Mouse (Mus musculus) hindbrain, embryonic 13.5 days (tissue): ENCODE data around the gene Tob2. TPM values are rescaled to one million over a fixed set of nuclear protein-coding genes. Genes with fewer than 3 reads are reported as not detected.

Source experiments
- ATAC-seq: fragments of 200-750 bp; cut with Nextera tagmentation; 2 replicates; pipeline ENCODE4 v1.8.0; 2017; ENCODE audit warnings: moderate TSS enrichment; ENCODE audit not compliant: low FRiP score
- H3K27ac ChIP-seq: fragments of 300-500 bp; sonication (generic); 2 replicates; pipeline ENCODE4 v1.5.1; 2015; ENCODE audit warnings: inconsistent platforms, mild to moderate bottlenecking, moderate library complexity
- H3K27me3 ChIP-seq: fragments of 300-500 bp; sonication (generic); 2 replicates; pipeline ENCODE4 v1.6.1; 2015; ENCODE audit warnings: mild to moderate bottlenecking, inconsistent platforms
- H3K36me3 ChIP-seq: fragments of 300-500 bp; sonication (generic); 2 replicates; pipeline ENCODE4 v1.6.1; 2015; ENCODE audit warnings: mild to moderate bottlenecking, inconsistent platforms
- H3K4me1 ChIP-seq: fragments of 300-500 bp; sonication (generic); replicated peaks from 2 replicates; pipeline ENCODE4 v1.6.1; 2015; ENCODE audit warnings: inconsistent platforms
- H3K4me2 ChIP-seq: fragments of 300-500 bp; sonication (generic); 2 replicates; pipeline ENCODE4 v1.6.1; 2015; ENCODE audit warnings: inconsistent platforms, mild to moderate bottlenecking, moderate library complexity
- H3K4me3 ChIP-seq: fragments of 300-500 bp; sonication (generic); 2 replicates; pipeline ENCODE4 v1.5.1; 2015; ENCODE audit warnings: mild to moderate bottlenecking, inconsistent platforms
- H3K9ac ChIP-seq: fragments of 300-500 bp; sonication (generic); 2 replicates; pipeline ENCODE4 v1.6.1; 2015; ENCODE audit warnings: mild to moderate bottlenecking, inconsistent platforms
- H3K9me3 ChIP-seq: fragments of 300-500 bp; sonication (generic); 2 replicates; pipeline ENCODE4 v1.6.1; 2016; ENCODE audit warnings: inconsistent platforms
- WGBS: fragments of 180-500 bp; shearing (Covaris S2); methylation state at CpG from one replicate; pipeline ENCODE4 v1.1.7; 2015; 5-methylcytosine and 5-hydroxymethylcytosine counted together
- polyA plus RNA-seq: library from polyadenylated mRNA; unstranded; fragments of >200 nt; fragmentation: Nextera tagmentation; extraction: Ambion mirVana; gene quantifications from 2 replicates; pipeline ENCODE4 v1.2.1, GENCODE M21; 2015

Tob2 gene
- polyA plus RNA-seq, 1 experiment from 2014 or later, result 15.7 TPM

DNA sequence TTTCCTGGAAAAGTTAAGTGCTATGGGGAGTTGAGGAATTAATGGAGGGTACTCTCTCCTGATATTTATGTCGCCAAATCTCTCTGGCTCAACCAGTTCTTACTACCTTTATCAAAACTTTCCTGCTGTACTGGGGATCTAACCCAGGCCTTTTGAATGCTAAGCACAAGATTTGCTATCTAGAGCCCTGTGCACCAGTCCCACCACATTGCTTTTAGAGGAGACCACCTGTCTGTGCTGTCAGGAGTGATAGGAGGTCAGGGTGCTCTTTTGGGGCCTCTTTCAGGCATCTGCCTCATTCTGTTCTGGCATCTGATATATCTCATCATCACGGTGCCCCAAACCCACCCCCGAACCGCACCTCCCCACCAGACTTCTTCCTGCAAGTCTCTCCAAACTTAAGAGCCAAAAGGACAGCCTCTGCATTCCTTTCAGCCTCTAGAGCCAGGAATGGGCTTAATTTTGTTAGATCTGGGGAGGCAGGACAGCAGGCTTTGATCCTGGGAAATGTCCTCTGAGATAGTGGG is 55.1 kb downstream of the Tob2 start:
- WGBS, result 73% methylated on average over 4 of the region's 4 CpGs

DNA sequence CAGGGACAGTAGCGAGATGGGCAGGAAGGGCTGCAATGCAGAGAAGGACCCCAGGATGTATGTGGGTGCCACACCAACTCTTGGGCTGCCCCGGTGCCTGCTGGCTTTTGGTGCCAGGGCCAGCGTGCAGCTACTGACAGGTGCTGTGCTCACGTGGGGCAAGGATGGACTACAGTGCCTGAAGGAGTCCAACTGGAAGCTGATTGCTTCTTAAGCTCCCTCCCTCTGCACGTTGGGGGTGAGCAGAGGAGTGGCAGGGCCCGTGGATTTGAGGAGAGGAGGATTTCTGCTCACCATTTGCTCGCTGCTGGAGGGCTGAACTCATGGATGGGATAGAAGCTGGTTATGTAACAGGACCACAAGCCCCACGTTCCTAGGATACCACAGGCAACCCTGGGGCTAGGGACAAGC is 55.6 kb downstream of the Tob2 start:
- peaks cover 39% of the 10 kb centered on the region for H3K4me1 ChIP-seq

More for the DNA sequence above, 55.1 kb downstream of the Tob2 start:
- H3K36me3 ChIP-seq, result 0 out of 2 replicates have a peak, but pooled peaks cover under 1% of the 10 kb centered on the region
- no peak overlapping the region for H3K4me2 ChIP-seq
- 0 out of 2 replicates have a peak overlapping the region, but pooled peaks have one; percentile 53 for H3K9ac ChIP-seq
- H3K9me3 ChIP-seq, result no peaks in the 10 kb centered on the region
- H3K4me3 ChIP-seq, result no peak overlapping the region
- H3K27me3 ChIP-seq, result no peaks in the 10 kb centered on the region
- no peak for ATAC-seq
- H3K4me1 ChIP-seq, result peaks cover 39% of the 10 kb centered on the region
- H3K27ac ChIP-seq, result no peak overlapping the region

DNA sequence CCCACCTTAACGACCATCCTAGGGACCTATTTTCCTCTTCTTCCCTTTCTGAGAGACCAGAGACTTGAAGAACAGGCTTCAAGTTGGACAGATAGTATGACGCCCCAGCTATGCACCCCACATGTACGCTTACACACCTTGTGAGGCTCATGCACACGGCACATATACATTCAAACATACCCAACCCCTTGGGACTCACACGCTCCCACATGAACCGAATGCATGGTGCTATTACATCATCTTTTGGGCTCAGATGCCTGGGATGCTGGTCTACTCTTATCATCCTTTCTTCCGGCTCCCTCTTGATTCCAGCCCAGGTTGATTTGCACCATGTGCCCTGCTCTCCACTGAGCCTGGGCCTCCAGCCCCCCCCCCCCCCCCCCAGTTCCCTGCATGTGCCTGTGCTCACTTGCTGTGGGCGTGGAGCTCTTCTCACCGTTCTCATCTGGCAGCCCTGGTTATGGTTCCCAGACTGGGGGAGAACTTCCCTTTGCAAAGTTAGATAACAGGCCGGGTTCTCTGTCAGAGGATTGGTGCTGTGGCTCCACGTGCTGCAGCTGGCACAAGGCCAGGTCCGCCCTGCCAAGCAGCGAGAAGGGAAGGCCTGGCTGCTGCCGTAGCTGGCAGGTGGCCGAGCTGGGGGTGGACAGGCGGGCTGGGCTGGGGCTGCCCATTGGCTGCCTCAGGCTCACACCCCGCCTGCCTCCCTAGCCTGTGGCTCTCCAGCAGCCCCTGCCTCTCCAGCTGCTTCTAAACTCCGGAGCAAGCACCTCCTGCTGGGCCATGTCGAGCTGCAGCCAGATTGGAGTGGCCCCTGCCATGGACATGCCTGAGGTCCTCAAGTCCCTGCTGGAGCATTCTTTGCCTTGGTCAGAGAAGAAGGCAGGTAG is 56.4 kb downstream of the Tob2 start, which contains the start of gene Tef:
Gene Tef (plus strand): TSS at position 421 of the 890 bp plus-strand sequence.
- H3K4me3 ChIP-seq, result peak within 1 kb of the TSS; percentile 19
- no peaks in the 10 kb centered on the region for H3K27me3 ChIP-seq
- peak within 1 kb of the TSS; percentile 53 for H3K9ac ChIP-seq
- peak; percentile 96 for ATAC-seq
- peaks cover 39% of the 10 kb centered on the region for H3K4me1 ChIP-seq
- H3K9me3 ChIP-seq, result no peaks in the 10 kb centered on the region
- peak within 1 kb of the TSS; percentile 53 for H3K4me2 ChIP-seq
- H3K36me3 ChIP-seq, result peaks cover 9% of the 10 kb centered on the region; the same call in 1 of the 2 replicates
- H3K27ac ChIP-seq, result peak within 1 kb of the TSS; percentile 52
- WGBS, result 27% methylated on average over 19 of the region's 19 CpGs

More for the DNA sequence above, 55.6 kb downstream of the Tob2 start:
- ATAC-seq, result peak; percentile 47; the same call in 1 of the 2 replicates
- peak overlapping the region; percentile 52; the same call in 1 of the 2 replicates for H3K27ac ChIP-seq
- H3K9ac ChIP-seq, result peak overlapping the region; percentile 53
- H3K36me3 ChIP-seq, result peaks cover 5% of the 10 kb centered on the region; the same call in 1 of the 2 replicates
- H3K27me3 ChIP-seq, result no peaks in the 10 kb centered on the region
- peak overlapping the region; percentile 53 for H3K4me2 ChIP-seq
- WGBS, result 14% methylated on average over 8 of the region's 8 CpGs
- H3K9me3 ChIP-seq, result no peaks in the 10 kb centered on the region
- peak overlapping the region; percentile 19 for H3K4me3 ChIP-seq

DNA sequence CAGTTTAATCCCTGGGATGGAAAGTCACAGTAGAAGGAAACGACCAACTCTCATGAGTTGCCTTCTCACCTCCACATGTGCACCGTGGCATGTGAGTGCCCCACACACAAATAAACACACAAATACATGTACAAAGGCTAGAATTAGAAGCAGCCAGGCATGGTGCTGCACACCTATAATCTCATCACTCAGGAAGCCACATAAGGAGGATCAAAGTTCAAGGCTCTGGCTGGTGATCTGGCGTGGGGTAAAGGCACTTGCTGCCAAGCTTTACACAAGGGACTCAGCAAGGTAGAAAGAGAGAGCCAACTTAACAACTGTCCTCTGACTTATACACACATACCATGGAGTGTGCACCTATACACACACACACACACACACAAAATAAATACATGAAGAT is 58.2 kb downstream of the Tob2 start:
- no peak overlapping the region for H3K27ac ChIP-seq
- ATAC-seq, result no peak
- no peaks in the 10 kb centered on the region for H3K27me3 ChIP-seq
- no peak overlapping the region for H3K4me2 ChIP-seq
- peaks cover 31% of the 10 kb centered on the region for H3K4me1 ChIP-seq
- H3K9me3 ChIP-seq, result no peaks in the 10 kb centered on the region
- H3K36me3 ChIP-seq, result peaks cover 16% of the 10 kb centered on the region; the same call in 1 of the 2 replicates
- 78% methylated on average over 3 of the region's 3 CpGs for WGBS
- H3K9ac ChIP-seq, result no peak overlapping the region
- H3K4me3 ChIP-seq, result no peak overlapping the region

DNA sequence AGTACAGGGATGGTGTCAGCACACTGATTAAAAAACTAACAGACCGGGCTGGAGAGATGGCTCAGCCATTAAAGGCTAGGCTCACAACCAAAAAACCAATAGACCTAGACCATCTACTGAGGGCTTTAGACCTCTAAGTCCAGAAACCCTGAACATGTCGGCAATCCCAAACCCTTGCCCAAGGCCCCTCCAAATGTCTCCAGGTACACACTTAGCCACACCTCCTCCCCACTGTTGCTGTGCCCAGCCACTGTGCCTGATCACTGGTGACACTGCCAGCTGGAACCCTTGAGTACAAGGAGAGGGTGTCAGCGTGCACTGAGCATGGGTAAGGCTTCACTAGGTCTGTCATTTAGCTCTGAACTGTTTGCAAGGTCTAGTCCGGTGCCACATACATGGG is 60.2 kb downstream of the Tob2 start:
- Histone ChIP-seq H3K36me3 (peaks cover 32% of the 10 kb centered on the region), H3K4me3 (no peak overlapping the region), H3K4me1 (peaks cover 17% of the 10 kb centered on the region), H3K4me2 (no peak overlapping the region), H3K27ac (no peak overlapping the region), H3K9me3 (no peaks in the 10 kb centered on the region), H3K27me3 (no peaks in the 10 kb centered on the region), H3K9ac (no peak overlapping the region)
- WGBS, result 96% methylated on average over 4 of the region's 4 CpGs
- ATAC-seq, result no peak

Other genes starting within 250 kb of the Tob2 start
- 28.6 and 29.5 TPM in 2 replicates for gene L3mbtl2, start 194.9 kb downstream of the Tob2 start, polyA plus RNA-seq
- gene Chadl, start 161.5 kb downstream of the Tob2 start, polyA plus RNA-seq, result 13.5 and 14.2 TPM in 2 replicates
- 42.6 and 46.8 TPM in 2 replicates for gene Zc3h7b, start 113.7 kb downstream of the Tob2 start, polyA plus RNA-seq
- 129 and 140 TPM in 2 replicates for gene Rangap1, start 113.3 kb downstream of the Tob2 start, polyA plus RNA-seq
- gene Tef, start 56.4 kb downstream of the Tob2 start, polyA plus RNA-seq, result 22.3 and 22.4 TPM in 2 replicates
- 123 and 125 TPM in 2 replicates for gene Phf5a, start 13.1 kb upstream of the Tob2 start, polyA plus RNA-seq
- gene Aco2, start 13.5 kb upstream of the Tob2 start, polyA plus RNA-seq, result 237 and 248 TPM in 2 replicates
- 73.3 and 76.8 TPM in 2 replicates for gene Polr3h, start 67.4 kb upstream of the Tob2 start, polyA plus RNA-seq
- 130 and 137 TPM in 2 replicates for gene Csdc2, start 78.0 kb upstream of the Tob2 start, polyA plus RNA-seq
- 62.9 and 65.3 TPM in 2 replicates for gene Pmm1, start 102.1 kb upstream of the Tob2 start, polyA plus RNA-seq
- gene 1700029P11Rik, start 121.7 kb upstream of the Tob2 start, polyA plus RNA-seq, result not detected in 2 replicates
- 43.4 and 44.9 TPM in 2 replicates for gene Xrcc6, start 129.0 kb upstream of the Tob2 start, polyA plus RNA-seq
- gene Desi1, start 175.1 kb upstream of the Tob2 start, polyA plus RNA-seq, result 42.2 and 45.1 TPM in 2 replicates
- 225 and 241 TPM in 2 replicates for gene Snu13, start 188.8 kb upstream of the Tob2 start, polyA plus RNA-seq
- not detected in 2 replicates for gene 4930407I10Rik, start 200.4 kb upstream of the Tob2 start, polyA plus RNA-seq
- 0.05 TPM in 1 of 2 replicates, not detected in the other for gene Mei1, start 211.2 kb upstream of the Tob2 start, polyA plus RNA-seq